Mouse (Mus musculus) forebrain, embryonic 13.5 days (tissue): ENCODE measurements around the gene Prdm16. TPM values are rescaled to one million over a fixed set of nuclear protein-coding genes. Genes with fewer than 3 reads are reported as not detected.

Experiments used
- ATAC-seq: fragments of 200-750 bp; cut with Nextera tagmentation; 2 replicates; pipeline ENCODE4 v1.8.0; 2017
- H3K27ac ChIP-seq: fragments of 300-500 bp; sonication (generic); 2 replicates; pipeline ENCODE4 v1.5.1; 2015; ENCODE audit warnings: inconsistent platforms, mild to moderate bottlenecking, moderate library complexity
- H3K27me3 ChIP-seq: fragments of 300-500 bp; sonication (generic); 2 replicates; pipeline ENCODE4 v1.6.1; 2015; ENCODE audit warnings: mild to moderate bottlenecking, inconsistent platforms
- H3K36me3 ChIP-seq: fragments of 300-500 bp; sonication (generic); 2 replicates; pipeline ENCODE4 v1.6.1; 2015; ENCODE audit warnings: mild to moderate bottlenecking, inconsistent platforms; ENCODE audit not compliant: poor library complexity, severe bottlenecking
- H3K4me1 ChIP-seq: fragments of 300-500 bp; sonication (generic); 2 replicates; pipeline ENCODE4 v1.6.1; 2015; ENCODE audit warnings: inconsistent platforms
- H3K4me2 ChIP-seq: fragments of 300-500 bp; sonication (generic); 2 replicates; pipeline ENCODE4 v1.6.1; 2015; ENCODE audit warnings: inconsistent platforms, mild to moderate bottlenecking, moderate library complexity
- H3K4me3 ChIP-seq: fragments of 300-500 bp; sonication (generic); 2 replicates; pipeline ENCODE4 v1.5.1; 2015; ENCODE audit warnings: mild to moderate bottlenecking, inconsistent platforms
- H3K9ac ChIP-seq: fragments of 300-500 bp; sonication (generic); 2 replicates; pipeline ENCODE4 v1.6.1; 2015; ENCODE audit warnings: mild to moderate bottlenecking, inconsistent platforms
- H3K9me3 ChIP-seq: fragments of 300-500 bp; sonication (generic); replicated peaks from 2 replicates; pipeline ENCODE4 v1.6.1; 2016; ENCODE audit warnings: inconsistent platforms
- WGBS: fragments of 180-500 bp; shearing (Covaris S2); methylation state at CpG from one replicate; pipeline ENCODE4 v1.1.7; 2015; 5-methylcytosine and 5-hydroxymethylcytosine counted together
- polyA plus RNA-seq: library from polyadenylated mRNA; unstranded; fragments of >200 nt; fragmentation: Nextera tagmentation; extraction: Ambion mirVana; gene quantifications from 2 replicates; pipeline ENCODE4 v1.2.1, GENCODE M21; 2015

The Prdm16 gene
- polyA plus RNA-seq, 1 experiment from 2014 or later = 41.3 TPM

DNA sequence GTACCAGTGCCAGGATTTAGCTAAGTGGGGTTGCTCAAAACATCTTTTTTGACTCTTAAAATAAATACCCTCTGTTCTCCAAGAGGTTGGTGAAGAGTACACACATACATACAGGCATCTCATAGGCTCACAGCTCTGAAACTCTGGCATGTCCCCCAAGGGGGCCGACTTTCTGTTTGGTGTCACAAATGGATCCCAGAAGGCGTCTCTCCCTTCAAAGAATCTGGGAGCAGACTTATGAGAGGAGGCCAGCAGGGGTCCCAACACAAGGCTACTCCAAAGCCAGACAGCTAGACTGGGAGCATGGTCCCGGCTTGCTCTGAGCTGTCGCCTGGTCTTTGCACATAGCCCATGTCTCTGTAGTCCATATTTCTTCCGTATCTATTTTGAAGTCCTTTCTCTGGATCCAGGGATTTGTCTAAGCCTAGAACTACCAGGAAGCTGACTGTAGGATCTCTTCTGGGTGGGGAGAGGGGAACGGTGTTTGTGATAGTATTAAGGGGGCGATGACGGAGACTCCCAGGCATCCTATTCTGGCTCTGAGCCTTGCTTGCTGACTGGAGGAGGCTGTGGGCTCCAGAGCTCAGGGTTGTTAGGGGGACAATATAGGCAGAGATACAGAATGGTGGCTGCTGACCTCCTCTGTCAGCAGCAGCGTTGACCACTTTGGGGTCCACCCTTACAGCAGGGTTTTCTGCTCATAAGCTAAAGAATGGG, 156.0 kb downstream of the Prdm16 start:
- Histone ChIP-seq H3K4me1 (peaks cover 22% of the 10 kb centered on the region), H3K27me3 (peaks cover 49% of the 10 kb centered on the region), H3K36me3 (peaks cover 9% of the 10 kb centered on the region; the same call in 1 of the 2 replicates), H3K9ac (no peak overlapping the region), H3K9me3 (no peaks in the 10 kb centered on the region), H3K4me3 (no peak overlapping the region), H3K4me2 (no peak overlapping the region), H3K27ac (no peak overlapping the region)
- 83% methylated on average over 9 of the region's 9 CpGs for WGBS
- ATAC-seq = no peak

DNA sequence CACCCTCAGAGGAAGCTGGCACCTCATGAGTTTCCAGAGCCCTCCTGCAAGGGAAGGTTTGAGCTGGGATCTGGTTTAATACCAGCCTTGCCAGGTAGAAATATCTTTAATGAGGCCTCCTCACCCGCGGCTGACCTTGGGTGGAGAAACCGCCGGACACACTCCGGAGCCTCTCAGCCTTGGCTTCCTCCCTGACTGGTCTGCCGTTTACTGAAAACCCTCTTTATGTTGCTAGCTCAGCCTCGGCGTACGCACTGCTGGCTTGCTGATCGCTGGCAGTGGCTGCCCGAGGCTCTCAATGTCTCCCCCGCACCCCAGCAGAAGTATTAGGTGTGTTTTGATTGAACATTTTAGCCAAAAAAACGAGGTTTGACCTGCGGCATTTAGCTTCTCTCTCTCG, 156.5 kb downstream of the Prdm16 start:
- Histone ChIP-seq H3K4me1 (peaks cover 22% of the 10 kb centered on the region), H3K9ac (no peak overlapping the region), H3K4me2 (no peak overlapping the region), H3K27ac (no peak overlapping the region), H3K36me3 (peaks cover 11% of the 10 kb centered on the region; the same call in 1 of the 2 replicates), H3K9me3 (no peaks in the 10 kb centered on the region), H3K4me3 (no peak overlapping the region), H3K27me3 (peaks cover 55% of the 10 kb centered on the region)
- 68% methylated on average over 15 of the region's 15 CpGs for WGBS
- no peak for ATAC-seq

DNA sequence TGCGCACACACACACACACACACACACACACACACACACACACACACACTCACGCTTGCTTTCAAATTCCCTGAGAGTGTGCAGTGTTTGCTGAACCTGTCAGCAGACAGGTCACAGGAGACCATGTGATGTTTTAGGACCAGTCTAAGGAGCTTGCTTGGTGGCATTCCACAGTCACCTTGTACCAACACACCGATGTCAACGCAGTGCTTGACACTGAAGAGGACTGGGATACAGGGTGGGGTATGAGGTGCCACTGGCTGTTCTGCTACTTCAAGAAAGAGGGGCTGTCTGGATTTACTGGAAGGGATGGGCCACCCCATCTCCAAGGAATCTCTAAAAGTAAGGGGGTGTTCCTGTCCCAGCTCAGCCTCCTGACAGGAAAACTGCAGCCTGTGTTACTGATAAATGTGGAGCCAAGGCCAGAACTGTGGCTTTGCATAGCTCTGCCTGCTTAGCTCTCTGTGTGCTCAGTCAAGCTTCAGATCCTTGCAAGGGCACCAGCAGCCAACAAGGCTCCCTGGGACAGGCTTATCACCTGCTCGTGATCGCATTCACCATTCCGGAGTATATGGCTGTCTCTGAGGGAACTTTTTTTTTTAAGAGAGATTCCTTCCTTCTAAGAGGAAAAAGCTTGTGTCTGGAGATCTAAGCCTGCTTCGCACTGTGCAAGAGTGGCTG, 157.6 kb downstream of the Prdm16 start:
- no peak overlapping the region for H3K9ac ChIP-seq
- H3K27me3 ChIP-seq = peaks cover 55% of the 10 kb centered on the region
- ATAC-seq = no peak
- H3K4me2 ChIP-seq = no peak overlapping the region
- no peak overlapping the region for H3K27ac ChIP-seq
- H3K9me3 ChIP-seq = no peaks in the 10 kb centered on the region
- peaks cover 11% of the 10 kb centered on the region; the same call in 1 of the 2 replicates for H3K36me3 ChIP-seq
- H3K4me3 ChIP-seq = no peak overlapping the region
- H3K4me1 ChIP-seq = peaks cover 25% of the 10 kb centered on the region
- WGBS = 93% methylated on average over 8 of the region's 8 CpGs

DNA sequence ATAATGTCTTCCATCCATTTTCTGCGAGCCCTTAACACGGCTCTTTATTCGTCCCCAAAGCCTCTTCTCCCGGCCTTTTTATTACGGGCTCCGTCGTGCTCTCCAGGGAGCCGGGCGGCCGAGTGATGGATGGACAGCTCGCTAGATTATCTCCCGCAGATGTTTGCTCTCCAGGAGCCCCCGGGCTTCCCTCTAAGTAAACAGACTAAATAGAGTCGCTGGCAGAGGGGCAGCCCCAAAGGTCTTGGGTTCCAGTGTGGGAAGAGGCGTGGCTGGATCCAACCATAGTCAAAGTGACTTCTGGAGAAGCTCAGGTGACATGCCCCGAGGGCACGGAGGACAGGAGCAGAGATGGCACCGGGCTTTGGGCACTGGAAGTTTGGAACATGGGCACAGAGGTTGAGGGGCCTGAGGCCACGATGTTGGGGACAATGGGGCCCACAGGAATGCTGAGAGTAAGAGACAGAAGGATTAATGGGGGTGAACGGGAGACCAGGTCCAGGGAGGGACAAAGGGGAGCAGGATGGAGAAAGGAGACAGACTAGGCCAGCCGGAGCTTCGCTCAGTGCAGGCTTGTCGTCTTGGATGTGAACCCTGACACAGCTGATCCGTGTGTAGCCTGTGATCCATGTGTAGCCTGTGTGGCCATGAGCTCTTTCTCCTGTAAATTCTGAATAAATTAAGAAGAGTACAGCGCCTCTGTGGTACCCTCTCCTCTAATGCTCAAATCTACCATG, 162.9 kb downstream of the Prdm16 start:
- WGBS = 11% methylated on average over 25 of the region's 25 CpGs
- Histone ChIP-seq H3K4me1 (peaks cover 36% of the 10 kb centered on the region), H3K4me2 (peak overlapping the region; percentile 12; the same call in 1 of the 2 replicates), H3K9ac (no peak overlapping the region), H3K27ac (peak overlapping the region; percentile 35), H3K4me3 (no peak overlapping the region), H3K36me3 (peaks cover 11% of the 10 kb centered on the region; the same call in 1 of the 2 replicates), H3K9me3 (no peaks in the 10 kb centered on the region), H3K27me3 (peaks cover 71% of the 10 kb centered on the region)
- 0 out of 2 replicates have a peak, but pooled peaks have one; percentile 38 for ATAC-seq

DNA sequence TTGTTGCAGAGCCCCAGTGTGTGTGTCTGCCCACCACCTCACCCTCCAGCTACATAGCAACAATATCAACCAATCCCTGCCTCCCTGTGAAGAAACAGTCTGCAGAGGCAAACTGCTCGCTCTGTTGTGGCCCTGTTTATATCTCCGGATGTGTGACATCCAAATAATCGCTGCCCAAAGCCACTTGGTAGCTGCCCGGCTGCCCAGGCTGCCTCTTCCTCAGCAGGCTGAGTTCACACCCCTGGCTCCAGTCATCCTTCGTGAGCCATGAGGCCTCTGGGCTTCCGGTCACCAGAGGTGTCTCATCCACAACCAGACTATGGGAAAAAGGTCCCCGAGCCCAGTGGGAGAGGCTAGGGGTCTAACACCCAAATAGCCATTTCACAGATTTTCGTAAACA, 164.1 kb downstream of the Prdm16 start:
- Histone ChIP-seq H3K9ac (peak overlapping the region; percentile 48), H3K9me3 (no peaks in the 10 kb centered on the region), H3K27me3 (peaks cover 79% of the 10 kb centered on the region), H3K4me3 (no peak overlapping the region), H3K36me3 (peaks cover 11% of the 10 kb centered on the region; the same call in 1 of the 2 replicates), H3K4me1 (peaks cover 36% of the 10 kb centered on the region), H3K4me2 (no peak overlapping the region), H3K27ac (peak overlapping the region; percentile 25; the same call in 1 of the 2 replicates)
- ATAC-seq = peak; percentile 27; the same call in 1 of the 2 replicates
- WGBS = 21% methylated on average over 8 of the region's 8 CpGs

DNA sequence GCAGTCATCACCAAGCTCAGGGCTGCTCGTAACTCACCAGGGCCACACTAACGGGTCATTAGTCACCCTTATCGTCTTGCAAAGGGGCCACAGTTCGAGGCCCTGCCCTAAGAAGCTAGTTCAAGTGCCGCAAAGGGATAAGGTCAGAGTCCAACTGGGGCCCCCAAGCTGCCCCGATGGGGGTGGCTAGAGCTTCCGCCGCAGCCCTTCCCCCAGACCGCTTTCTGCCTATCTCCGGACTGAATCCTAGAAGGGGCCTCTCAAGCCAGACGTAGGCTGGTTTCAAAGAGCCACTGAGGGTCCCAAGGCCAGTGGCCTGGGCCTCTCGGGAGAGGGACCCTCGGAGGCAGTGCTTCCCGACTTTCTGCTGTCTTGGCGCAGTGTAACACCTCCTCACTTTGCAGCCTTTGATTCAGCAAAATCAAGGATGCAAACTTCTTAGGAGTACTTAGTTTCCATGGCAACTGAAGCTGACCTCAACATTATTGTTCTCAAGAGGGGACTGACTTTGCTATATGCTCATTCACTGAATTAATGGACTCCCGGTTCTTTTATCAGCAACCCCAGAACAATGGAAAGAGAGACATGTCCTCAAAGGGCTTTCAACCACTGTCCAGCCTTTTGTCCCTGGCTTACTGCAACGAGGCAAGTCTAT, 165.1 kb downstream of the Prdm16 start:
- 0 out of 2 replicates have a peak overlapping the region, but pooled peaks have one; percentile 9 for H3K9ac ChIP-seq
- H3K4me2 ChIP-seq = peak overlapping the region; percentile 12; the same call in 1 of the 2 replicates
- WGBS = 8% methylated on average over 17 of the region's 17 CpGs
- no peaks in the 10 kb centered on the region for H3K9me3 ChIP-seq
- H3K27me3 ChIP-seq = peaks cover 75% of the 10 kb centered on the region
- H3K4me3 ChIP-seq = no peak overlapping the region
- peaks cover 36% of the 10 kb centered on the region for H3K4me1 ChIP-seq
- H3K27ac ChIP-seq = no peak overlapping the region; the same call in 1 of the 2 replicates
- peaks cover 11% of the 10 kb centered on the region; the same call in 1 of the 2 replicates for H3K36me3 ChIP-seq
- ATAC-seq = peak; percentile 48

DNA sequence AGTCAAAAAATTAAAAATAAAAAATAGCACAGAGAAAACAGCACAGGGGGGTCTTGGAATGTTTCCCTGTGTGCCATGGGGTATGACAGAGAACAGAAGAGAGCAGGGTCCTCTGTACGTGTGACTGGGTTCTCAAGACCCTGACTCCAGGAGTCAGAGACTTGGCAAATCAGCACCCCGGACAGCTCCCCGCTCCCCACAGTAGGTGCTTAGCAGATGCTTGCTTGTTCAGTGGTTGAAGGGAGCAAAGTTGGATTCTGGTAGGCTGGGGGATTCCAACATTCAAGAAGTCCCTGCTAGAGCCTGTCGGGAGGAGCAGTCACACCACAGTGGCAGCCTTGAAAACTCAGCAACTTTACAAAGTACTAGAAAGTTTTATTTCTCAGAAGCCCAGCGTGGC, 170.4 kb downstream of the Prdm16 start:
- Histone ChIP-seq H3K4me2 (no peak overlapping the region), H3K9me3 (no peaks in the 10 kb centered on the region), H3K4me3 (no peak overlapping the region), H3K9ac (no peak overlapping the region), H3K4me1 (peaks cover 32% of the 10 kb centered on the region), H3K27ac (no peak overlapping the region), H3K27me3 (peaks cover 69% of the 10 kb centered on the region), H3K36me3 (no peaks in the 10 kb centered on the region)
- 56% methylated on average over 5 of the region's 5 CpGs for WGBS
- no peak for ATAC-seq

DNA sequence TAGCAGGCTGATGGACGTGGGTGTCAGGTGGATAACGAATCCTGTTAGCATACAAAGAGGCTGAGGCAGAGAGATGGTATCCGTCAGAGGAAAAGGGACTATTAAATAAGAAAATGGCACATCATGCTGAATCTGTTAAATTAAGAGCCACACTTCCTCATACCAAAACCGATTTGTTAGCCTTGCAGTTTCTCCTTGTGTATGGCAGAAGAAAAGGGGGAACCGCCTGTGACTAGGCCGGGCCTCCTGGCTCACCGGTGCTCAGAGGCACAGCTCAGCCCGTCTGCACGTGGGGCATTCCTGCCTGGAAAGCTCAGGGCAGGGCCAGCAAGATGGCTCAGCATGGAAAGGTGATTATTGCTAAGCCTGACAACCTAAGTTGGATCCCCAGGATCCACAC, 171.6 kb downstream of the Prdm16 start:
- Histone ChIP-seq H3K9me3 (no peaks in the 10 kb centered on the region), H3K36me3 (no peaks in the 10 kb centered on the region), H3K4me2 (no peak overlapping the region), H3K4me3 (no peak overlapping the region), H3K4me1 (peaks cover 26% of the 10 kb centered on the region), H3K27ac (no peak overlapping the region), H3K27me3 (peaks cover 66% of the 10 kb centered on the region), H3K9ac (no peak overlapping the region)
- whole genome bisulfite sequencing = 37% methylated on average over 9 of the region's 9 CpGs
- no peak for ATAC-seq

DNA sequence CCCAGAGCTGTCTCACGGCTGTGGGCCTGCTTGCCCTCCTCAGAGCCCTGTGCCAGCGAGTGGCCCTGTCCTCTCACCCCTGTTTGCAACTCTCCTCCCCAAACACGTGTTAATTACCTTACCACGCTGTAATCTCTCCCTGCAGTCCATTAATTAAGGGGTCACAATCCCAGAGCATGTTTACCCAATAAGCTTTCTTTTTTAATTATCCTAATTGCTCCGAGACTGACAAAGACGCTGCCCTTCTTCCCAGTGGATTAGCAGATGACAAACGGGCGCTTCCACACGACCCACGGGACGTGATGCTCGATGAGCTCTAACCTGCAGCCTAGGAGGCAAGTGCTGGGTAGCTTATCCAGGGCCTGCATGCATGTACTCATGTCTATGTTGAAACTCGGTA, 176.7 kb downstream of the Prdm16 start:
- Histone ChIP-seq H3K27ac (no peak overlapping the region), H3K4me1 (peaks cover 51% of the 10 kb centered on the region), H3K4me3 (no peak overlapping the region), H3K9ac (no peak overlapping the region), H3K9me3 (no peaks in the 10 kb centered on the region), H3K36me3 (no peaks in the 10 kb centered on the region), H3K27me3 (peaks cover 59% of the 10 kb centered on the region), H3K4me2 (no peak overlapping the region)
- no peak for ATAC-seq
- WGBS = 23% methylated on average over 13 of the region's 13 CpGs

DNA sequence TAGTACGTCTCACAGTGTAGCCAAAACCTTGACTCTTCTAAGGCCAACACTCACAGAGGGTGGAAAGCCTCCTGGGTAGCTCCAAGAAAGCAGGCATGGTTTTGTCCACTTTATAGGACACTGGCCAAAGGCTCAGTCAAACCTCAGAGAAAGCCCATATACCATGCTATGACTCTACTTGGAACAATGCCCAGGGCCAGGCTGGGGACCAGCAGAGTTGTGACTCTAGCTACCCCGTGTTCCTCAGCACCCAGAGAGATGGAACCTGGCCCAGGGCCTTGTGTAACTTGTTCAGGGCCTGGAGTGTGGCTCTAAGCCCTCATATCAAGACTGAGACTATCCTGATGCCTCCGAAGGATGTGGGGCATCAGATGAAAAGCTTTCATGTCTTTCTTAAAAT, 178.9 kb downstream of the Prdm16 start:
- H3K9ac ChIP-seq = no peak overlapping the region
- H3K27me3 ChIP-seq = peaks cover 51% of the 10 kb centered on the region
- H3K36me3 ChIP-seq = no peaks in the 10 kb centered on the region
- H3K9me3 ChIP-seq = no peaks in the 10 kb centered on the region
- no peak overlapping the region for H3K27ac ChIP-seq
- 84% methylated on average over 3 of the region's 3 CpGs for whole genome bisulfite sequencing
- peaks cover 38% of the 10 kb centered on the region for H3K4me1 ChIP-seq
- no peak overlapping the region for H3K4me3 ChIP-seq
- ATAC-seq = no peak
- H3K4me2 ChIP-seq = no peak overlapping the region

DNA sequence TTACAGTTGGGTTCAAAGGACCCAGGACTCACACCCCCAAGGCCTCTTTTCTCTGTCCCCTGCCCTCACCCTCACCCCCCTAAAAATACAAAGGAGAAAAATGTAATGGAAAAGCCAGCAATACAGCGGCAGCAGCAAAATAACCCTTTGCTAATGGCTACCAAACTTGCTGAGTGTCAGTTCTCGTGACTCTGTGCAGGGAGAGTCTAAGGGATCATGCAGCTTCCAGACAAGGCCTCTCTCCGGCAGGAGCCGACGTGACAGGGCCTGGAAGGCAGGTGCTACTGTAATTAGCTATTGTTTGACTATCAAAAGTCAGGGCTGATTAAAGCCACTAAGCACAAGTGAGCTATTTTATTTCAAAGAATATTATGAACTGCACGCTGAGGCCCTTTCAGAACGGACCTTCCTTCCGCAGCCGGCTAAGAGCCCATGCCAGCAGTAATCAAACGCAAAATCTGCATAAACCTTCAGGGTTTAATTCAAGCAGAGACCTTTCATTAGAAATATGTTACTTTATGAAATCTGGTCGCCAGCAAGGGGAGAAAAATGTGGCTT, 180.3 kb downstream of the Prdm16 start:
- Histone ChIP-seq H3K36me3 (no peaks in the 10 kb centered on the region), H3K4me1 (peaks cover 33% of the 10 kb centered on the region), H3K9ac (no peak overlapping the region), H3K27me3 (peaks cover 42% of the 10 kb centered on the region), H3K4me2 (no peak overlapping the region), H3K4me3 (no peak overlapping the region), H3K27ac (no peak overlapping the region), H3K9me3 (no peaks in the 10 kb centered on the region)
- ATAC-seq = no peak
- 12% methylated on average over 11 of the region's 11 CpGs for WGBS
